Mouse (Mus musculus) kidney, postnatal 36 days (tissue): ENCODE measurements around the gene Il17rc.

Source experiments
- DNase-seq, 2 experiments: peaks; one replicate each; pipeline ENCODE4 v3.0.0; 2021 to 2022; ENCODE audit warnings: mixed read lengths in 2 of 2

Gene Il17rc

DNA sequence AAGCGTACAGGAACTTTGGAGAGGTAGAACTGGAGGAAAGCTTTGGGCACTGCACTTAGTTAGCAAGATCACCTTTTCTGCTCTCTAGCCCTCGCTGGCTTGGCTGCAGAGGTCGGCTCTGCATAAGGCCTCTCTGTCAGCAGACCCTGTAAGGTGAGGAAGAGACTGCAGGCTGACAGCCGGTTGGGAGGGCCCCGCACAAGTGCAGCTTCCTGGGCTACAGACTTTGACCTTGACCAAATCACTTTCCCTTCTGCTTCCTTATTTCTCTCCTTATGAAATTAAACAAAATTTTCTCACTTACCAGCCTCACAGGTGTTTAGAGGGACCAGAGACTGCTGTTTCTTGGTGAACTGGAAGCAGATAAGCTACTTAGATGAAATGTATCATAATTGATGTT is 16.2 kb upstream of the Il17rc start:
- no peak for DNase-seq

- no peak for DNase-seq
Observed at GRCm38 (mm10) chr6:113457952-113458534, 13.2 kb upstream of the Il17rc start, which contains the start of gene Il17re. Gene Il17re, plus strand, starts transcription at chr6:113458484.

- DNase-seq: peak; percentile 51 to 60
Observed at GRCm38 (mm10) chr6:113458635-113459034, 12.6 kb upstream of the Il17rc start.

DNA sequence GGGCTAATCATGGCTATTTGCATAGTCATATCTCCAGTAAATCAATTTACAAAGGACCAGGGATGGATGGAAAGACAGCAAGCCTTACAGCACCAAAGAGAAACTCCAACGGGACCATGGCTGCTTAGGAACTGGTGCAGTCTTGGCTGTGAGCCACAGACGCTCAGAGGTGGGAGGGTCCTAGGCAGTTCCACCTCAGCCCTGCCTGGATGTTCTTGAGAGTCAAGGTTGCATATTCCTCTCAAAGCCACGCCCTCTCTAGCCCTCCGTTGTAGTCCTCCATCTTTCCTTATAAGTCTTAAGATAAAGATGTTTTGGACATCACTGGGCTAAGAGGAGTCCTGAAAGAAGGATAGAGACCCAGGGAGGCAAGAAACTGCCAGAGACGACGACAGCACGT is 7.2 kb upstream of the Il17rc start:
- DNase-seq: no peak

- peak in 1 of 2 experiments; percentile 30 for DNase-seq
Observed at GRCm38 (mm10) chr6:113465602-113466001, 5.6 kb upstream of the Il17rc start.

GRCm38 (mm10) chr6:113468512-113468911 is 2.7 kb upstream of the Il17rc start:
- DNase-seq: no peak

DNA sequence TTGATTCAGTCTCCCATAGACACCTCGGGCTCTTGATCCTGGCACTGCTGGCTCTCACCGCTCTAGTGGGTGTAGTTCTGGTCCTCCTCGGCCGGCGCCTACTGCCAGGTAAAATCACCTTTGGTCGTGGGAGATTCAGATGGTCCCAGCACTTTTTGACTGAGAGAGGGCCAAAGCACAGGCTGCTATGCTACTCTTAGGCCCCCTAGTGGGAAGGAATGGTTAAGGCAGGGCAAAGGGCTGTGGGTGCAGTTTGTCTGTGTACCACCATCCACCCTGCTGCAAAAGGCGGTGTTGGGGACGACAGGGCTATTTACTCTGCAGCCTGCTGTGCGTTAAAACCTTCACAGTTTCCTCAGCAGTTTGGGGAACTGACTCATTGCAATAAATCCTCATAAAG is 2.2 kb upstream of the Il17rc start:
- DNase-seq: peak; percentile 82 to 85

DNA sequence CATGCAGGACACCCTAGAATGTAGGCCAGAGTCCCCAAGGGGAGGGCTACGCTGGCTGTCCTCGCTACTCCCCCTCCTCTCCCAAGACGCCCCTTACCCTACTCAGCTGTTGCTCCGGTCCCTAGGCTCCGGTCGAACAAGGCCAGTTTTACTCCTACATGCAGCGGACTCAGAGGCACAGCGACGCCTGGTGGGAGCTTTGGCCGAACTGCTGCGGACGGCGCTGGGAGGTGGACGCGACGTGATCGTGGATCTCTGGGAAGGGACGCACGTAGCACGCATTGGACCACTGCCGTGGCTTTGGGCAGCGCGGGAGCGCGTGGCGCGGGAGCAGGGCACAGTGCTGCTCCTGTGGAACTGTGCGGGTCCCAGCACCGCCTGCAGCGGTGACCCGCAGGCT is 1.8 kb upstream of the Il17rc start:
- peak; percentile 77 to 93 for DNase-seq

DNA sequence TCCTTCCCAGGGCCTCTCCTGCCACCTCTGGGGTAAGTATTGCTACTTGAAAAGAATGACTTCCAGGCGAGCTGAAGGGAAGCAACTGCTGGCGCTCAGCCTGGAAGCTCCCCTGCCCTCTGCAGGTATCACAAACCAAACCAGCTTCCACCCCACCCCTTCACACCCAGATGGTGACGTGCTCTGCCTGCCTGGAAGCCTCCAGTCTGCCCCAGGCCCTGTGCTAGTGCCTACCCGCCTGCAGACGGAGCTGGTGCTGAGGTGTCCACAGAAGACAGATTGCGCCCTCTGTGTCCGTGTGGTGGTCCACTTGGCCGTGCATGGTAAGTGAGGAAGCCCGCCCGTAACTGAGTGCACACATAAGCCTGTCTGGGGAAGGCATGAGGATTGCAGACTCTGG is 834 bp downstream of the Il17rc start:
- no peak for DNase-seq

DNA sequence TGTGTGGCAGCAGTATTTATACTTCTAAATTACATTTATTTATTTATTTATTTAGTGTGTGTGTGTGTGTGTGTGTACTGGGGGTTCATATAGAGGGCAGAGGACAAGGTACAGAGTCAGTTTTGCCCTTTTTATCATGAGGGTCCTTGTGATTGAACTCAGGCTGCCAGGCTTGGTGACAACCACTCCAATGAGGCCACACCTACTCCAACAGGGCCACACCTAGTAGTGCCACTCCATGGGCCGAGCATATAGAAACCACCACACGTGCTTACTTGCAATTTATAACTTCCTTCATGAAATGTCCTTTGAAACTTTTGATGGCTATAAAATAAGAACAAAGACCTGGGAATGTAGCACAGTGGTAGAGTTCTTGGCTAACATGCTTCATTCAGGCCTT is 2.0 kb downstream of the Il17rc start:
- DNase-seq: no peak

DNA sequence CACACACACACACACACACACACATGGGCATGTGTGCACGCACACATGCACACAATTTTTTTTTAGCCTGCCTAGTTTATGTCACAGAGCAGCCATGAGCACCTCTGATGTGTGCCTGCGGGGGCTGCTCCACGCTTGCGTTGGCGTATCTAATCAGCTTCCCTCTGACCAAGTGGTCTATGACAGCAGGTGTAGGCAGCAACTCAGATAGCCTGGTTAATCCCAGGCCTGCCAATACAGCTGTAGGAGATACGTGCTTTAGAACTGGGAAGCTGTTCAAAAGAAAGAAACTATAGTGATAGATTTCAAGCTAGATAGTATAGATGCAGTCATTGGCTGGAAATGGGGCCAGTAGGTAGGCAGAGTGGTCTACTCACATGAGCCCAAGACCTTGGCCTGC is 2.5 kb downstream of the Il17rc start:
- DNase-seq: no peak

DNA sequence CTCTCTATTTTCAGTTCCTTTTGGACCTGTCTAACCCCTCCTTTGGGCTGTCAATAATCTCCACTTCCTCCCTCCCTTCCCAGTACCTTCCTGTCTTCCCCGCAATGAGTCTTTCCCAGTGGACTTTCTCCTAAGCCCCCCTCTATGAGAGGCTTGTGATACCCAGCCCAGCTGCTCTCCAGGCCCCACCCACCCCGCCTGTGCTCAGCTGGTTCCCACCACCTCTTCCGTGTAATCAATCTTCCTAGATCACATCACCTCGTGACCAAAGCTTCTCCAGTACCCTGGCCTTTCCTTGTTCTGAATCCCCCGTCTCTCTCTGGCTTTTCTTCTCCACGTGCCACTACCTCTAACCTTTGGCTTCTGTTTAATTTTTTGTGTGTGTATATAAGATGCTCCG is 6.1 kb downstream of the Il17rc start:
- DNase-seq: no peak

DNA sequence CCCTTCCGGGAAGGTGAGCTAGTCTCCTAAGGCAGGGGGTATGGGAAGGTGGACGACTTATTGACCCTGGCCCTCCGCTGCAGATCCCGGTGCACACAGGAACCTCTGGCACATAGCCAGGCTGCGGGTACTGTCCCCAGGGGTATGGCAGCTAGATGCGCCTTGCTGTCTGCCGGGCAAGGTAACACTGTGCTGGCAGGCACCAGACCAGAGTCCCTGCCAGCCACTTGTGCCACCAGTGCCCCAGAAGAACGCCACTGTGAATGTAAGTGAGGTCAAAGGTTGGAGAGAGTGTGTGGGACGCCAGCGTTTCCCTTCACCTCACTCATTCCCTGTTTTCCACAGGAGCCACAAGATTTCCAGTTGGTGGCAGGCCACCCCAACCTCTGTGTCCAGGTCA is 7.7 kb downstream of the Il17rc start:
- DNase-seq: peak in 1 of 2 experiments; percentile 38

- DNase-seq: peak; percentile 62 to 67
Observed at GRCm38 (mm10) chr6:113480555-113481373, 9.5 kb downstream of the Il17rc start.

- peak in 1 of 2 experiments; percentile 63 for DNase-seq
Observed at GRCm38 (mm10) chr6:113482477-113483099, 11.4 kb downstream of the Il17rc start.

DNA sequence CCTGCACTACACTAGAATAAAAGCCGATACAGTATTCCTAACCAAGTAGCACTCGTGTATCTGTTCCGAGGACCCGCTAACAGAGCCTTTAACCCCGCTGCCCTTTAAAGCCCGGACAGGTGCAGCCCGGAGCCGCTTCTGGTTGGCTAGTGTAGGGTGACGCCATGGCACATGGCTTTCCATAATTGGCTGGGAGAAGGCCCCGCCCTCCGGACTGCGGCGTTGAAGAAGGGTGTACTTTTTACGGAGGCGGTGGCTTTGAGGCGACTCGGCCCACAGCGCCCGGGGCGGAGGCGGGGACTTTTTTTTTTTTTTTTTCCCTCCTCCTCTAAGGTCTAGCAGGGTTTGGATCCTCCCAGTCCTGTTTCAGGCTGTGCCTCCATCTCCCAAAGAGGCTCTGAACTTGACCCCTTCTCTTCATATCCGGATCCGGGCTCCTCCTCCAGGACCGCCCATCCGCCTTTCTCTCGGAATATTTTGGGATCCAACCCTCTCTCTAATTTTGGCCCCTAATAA is 11.9 kb downstream of the Il17rc start, which contains the start of gene Creld1:
Gene Creld1, plus strand, starts transcription at position 198 of the 516 bp plus-strand sequence.
- peak; percentile 98 for DNase-seq

DNA sequence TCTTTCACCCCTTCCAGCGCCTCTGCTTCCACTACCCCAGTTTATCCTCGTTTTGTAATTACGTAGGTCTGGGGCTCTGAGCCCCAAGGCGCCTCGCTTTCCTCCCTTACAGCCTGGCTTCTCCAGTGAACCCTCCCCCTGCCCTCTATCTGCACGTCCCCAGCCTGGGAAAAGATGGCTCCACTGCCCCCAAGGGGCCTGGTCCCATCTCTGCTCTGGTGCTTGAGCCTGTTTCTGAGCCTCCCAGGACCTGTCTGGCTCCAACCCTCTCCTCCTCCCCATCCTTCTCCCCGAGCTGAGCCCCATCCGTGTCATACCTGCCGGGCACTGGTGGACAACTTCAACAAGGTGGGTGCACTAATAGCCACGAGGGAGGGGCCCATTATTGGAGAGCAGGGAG is 12.5 kb downstream of the Il17rc start:
- DNase-seq: peak in 1 of 2 experiments; percentile 27

DNA sequence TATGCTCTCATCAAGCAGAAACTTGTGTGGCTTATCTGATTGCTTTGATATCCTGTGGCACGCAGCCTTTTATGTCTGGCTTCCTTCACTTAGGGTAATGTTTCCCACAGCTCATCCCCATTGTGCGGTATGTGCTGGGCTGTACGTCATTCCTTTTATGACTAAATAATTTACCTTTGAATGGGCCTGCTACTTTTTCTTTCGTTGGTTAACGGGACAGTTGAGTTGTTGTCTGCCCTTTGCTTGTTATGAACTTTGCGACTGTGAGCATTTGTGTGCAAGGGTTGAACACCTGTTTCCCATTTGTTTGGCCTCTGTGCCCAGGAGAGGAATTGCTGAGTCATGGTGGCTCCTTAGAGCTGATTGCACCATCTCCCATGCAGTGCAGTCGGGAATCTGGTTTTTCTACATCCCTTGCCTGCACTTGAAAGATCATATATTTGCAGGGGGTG is 15.9 kb downstream of the Il17rc start:
- DNase-seq: peak; percentile 58 to 79

- no peak for DNase-seq
Observed at GRCm38 (mm10) chr6:113489410-113489809, 18.2 kb downstream of the Il17rc start.

DNA sequence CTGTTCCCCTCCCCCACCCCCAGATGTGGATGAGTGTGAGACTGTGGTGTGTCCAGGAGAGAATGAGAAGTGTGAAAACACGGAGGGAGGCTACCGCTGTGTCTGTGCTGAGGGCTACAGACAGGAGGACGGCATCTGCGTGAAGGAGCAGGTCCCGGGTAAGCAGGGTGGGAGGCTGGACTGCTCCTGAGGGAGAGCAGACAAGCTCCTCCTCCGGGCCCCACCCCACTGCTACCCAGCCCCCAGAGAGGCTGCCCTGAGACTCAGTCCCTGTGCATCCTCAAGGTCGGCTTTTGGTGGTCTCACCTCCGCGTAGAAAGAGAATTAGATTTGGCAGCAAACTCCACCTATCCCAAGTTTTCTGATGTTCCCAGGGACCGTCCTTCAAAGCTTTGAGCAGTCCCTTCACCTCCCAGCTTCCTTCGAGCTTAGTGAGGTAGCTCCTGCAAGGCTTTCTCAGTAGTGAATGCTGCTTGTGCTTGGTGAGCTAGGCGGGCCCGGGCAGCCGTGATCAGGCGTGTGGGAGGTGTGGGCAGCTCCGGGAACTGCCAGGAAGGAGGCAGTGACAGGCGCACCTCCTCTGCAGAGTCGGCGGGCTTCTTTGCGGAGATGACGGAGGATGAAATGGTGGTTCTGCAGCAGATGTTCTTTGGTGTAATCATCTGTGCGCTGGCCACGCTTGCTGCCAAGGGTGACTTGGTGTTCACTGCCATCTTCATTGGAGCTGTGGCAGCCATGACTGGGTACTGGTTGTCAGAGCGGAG is 21.1 kb downstream of the Il17rc start:
- DNase-seq: no peak

DNA sequence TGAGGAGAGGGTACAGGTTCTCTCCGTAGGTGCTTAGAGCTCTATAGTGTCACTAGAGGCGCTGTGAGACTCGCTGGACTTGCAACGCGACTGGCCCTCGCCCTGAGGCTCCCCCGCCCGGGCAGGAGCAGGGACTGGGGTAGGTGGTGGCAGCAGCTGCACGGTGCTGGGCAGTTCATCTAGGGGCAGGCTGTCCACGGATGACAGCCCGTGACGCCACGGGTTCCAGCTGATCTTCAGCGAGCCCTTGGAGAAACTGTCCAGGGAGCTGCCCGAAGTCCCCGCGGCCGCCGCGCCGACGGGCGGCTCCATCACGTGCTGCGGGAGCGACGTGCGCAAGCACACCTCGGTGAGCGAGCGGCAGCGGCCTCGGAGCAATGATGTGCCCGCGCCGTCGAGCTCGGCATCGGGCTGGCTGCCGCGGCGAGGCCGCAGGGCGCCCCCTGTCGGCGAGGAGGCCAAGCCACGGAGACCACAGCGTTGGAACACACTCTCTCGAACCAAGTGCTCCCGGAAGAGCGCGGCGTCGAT is 23.1 kb downstream of the Il17rc start:
- peak; percentile 77 to 92 for DNase-seq

DNA sequence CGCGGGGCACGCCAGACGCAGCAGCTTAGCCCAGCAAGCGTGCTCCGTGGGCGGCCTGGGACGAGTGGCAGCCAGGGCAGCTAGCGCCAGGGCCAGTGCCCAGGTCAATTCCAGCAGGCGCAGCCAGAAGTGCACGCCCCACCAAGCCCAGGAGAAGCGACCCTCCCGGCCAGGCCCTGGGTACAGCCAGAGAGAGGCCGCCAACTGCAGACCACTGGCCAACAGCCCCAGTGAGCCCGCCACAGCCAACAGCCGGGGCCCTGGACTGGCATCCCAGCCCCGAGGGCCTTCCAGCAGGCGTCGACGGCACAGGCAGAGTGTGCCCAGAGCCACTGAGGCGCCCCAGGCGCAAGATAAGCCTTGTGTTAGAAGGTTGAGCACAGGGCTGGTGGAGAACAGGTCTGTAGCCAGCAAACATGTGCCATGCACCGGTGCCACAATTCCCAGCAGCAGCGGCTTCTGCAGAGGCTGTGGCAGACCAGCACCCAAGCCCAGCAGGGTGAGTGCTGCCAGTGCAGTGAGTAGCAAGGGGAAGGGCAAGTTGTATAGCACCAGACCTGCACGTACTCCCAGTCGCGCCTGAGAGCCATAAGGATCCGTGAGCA is 23.9 kb downstream of the Il17rc start:
- no peak for DNase-seq
